Mouse (Mus musculus): ENCODE results near the gene Lzts2. TPM values are rescaled to one million over a fixed set of nuclear protein-coding genes. Genes with fewer than 3 reads are reported as not detected.

Gene Lzts2
- polyA plus RNA-seq (2015; fragmentation: Nextera tagmentation; extraction: Ambion mirVana) = 33.6 and 34.7 TPM in 2 replicates

GRCm38 (mm10) chr19:45014335-45014971, at the start of gene Lzts2:
Gene Lzts2, plus strand, starts transcription at chr19:45014414.
- Histone ChIP-seq H3K9me3 (ENCODE audit: control insufficient read depth, low read length) (no peaks in the 10 kb centered on the region), H3K4me2 (ENCODE audit: low read depth, low read length) (peak within 1 kb of the TSS; percentile 93), H3K9ac (ENCODE audit: low read depth, low read length) (peak within 1 kb of the TSS; percentile 92), H3K36me3 (ENCODE audit: control insufficient read depth, insufficient read depth, low read length) (peaks cover 13% of the 10 kb centered on the region), H3K4me3 (ENCODE audit: low read length) (peak within 1 kb of the TSS; percentile 76), H3K4me1 (ENCODE audit: control insufficient read depth, insufficient read depth, low read length) (peaks cover 33% of the 10 kb centered on the region), H3K27ac (ENCODE audit: low read length) (peak within 1 kb of the TSS; percentile 100), H3K27me3 (replicated peaks; ENCODE audit: control insufficient read depth, insufficient read depth, low read length) (no peaks in the 10 kb centered on the region)
- WGBS = 4% methylated on average over 10 of the region's 10 CpGs
- peak; percentile 62 for ATAC-seq

- Histone ChIP-seq H3K9me3 (ENCODE audit: control insufficient read depth, low read length) (no peaks in the 10 kb centered on the region), H3K9ac (ENCODE audit: low read depth, low read length) (no peak overlapping the region), H3K4me1 (ENCODE audit: control insufficient read depth, insufficient read depth, low read length) (no peaks in the 10 kb centered on the region), H3K27me3 (replicated peaks; ENCODE audit: control insufficient read depth, insufficient read depth, low read length) (no peaks in the 10 kb centered on the region), H3K27ac (ENCODE audit: low read length) (no peak overlapping the region), H3K4me2 (ENCODE audit: low read depth, low read length) (no peak overlapping the region), H3K4me3 (ENCODE audit: low read length) (no peak overlapping the region), H3K36me3 (ENCODE audit: control insufficient read depth, insufficient read depth, low read length) (peaks cover 33% of the 10 kb centered on the region)
- no peak for ATAC-seq
- 98% methylated on average over 1 of the region's 1 CpGs for WGBS
Observed at GRCm38 (mm10) chr19:44965978-44966377, 48.2 kb upstream of the Lzts2 start.

- Histone ChIP-seq H3K27me3 (replicated peaks; ENCODE audit: control insufficient read depth, insufficient read depth, low read length) (no peaks in the 10 kb centered on the region), H3K9ac (ENCODE audit: low read depth, low read length) (no peak overlapping the region), H3K4me3 (ENCODE audit: low read length) (no peak overlapping the region), H3K4me1 (ENCODE audit: control insufficient read depth, insufficient read depth, low read length) (no peaks in the 10 kb centered on the region), H3K27ac (ENCODE audit: low read length) (no peak overlapping the region), H3K4me2 (ENCODE audit: low read depth, low read length) (no peak overlapping the region), H3K9me3 (ENCODE audit: control insufficient read depth, low read length) (no peaks in the 10 kb centered on the region), H3K36me3 (ENCODE audit: control insufficient read depth, insufficient read depth, low read length) (peaks cover 27% of the 10 kb centered on the region)
- ATAC-seq = no peak
- 80% methylated on average over 3 of the region's 3 CpGs for WGBS
Observed at GRCm38 (mm10) chr19:44968329-44968728, 45.9 kb upstream of the Lzts2 start.

- H3K4me2 ChIP-seq (ENCODE audit: low read depth, low read length) = no peak overlapping the region
- WGBS = 67% methylated on average over 6 of the region's 6 CpGs
- H3K27me3 ChIP-seq (replicated peaks; ENCODE audit: control insufficient read depth, insufficient read depth, low read length) = no peaks in the 10 kb centered on the region
- no peaks in the 10 kb centered on the region for H3K9me3 ChIP-seq (ENCODE audit: control insufficient read depth, low read length)
- H3K4me3 ChIP-seq (ENCODE audit: low read length) = no peak overlapping the region
- ATAC-seq = 0 out of 2 replicates have a peak, but pooled peaks have one; percentile 42
- no peak overlapping the region for H3K27ac ChIP-seq (ENCODE audit: low read length)
- H3K36me3 ChIP-seq (ENCODE audit: control insufficient read depth, insufficient read depth, low read length) = peaks cover 28% of the 10 kb centered on the region; the same call in 1 of the 2 replicates
- no peak overlapping the region for H3K9ac ChIP-seq (ENCODE audit: low read depth, low read length)
- peaks cover 6% of the 10 kb centered on the region; the same call in 1 of the 2 replicates for H3K4me1 ChIP-seq (ENCODE audit: control insufficient read depth, insufficient read depth, low read length)
Observed at GRCm38 (mm10) chr19:44976636-44977035, 37.6 kb upstream of the Lzts2 start.

GRCm38 (mm10) chr19:44977148-44977547, 37.1 kb upstream of the Lzts2 start:
- 77% methylated on average over 6 of the region's 6 CpGs for WGBS

GRCm38 (mm10) chr19:44980787-44981186, 33.4 kb upstream of the Lzts2 start:
- Histone ChIP-seq H3K9ac (ENCODE audit: low read depth, low read length) (no peak overlapping the region), H3K36me3 (ENCODE audit: control insufficient read depth, insufficient read depth, low read length) (peaks cover 19% of the 10 kb centered on the region; the same call in 1 of the 2 replicates), H3K4me2 (ENCODE audit: low read depth, low read length) (no peak overlapping the region), H3K4me1 (ENCODE audit: control insufficient read depth, insufficient read depth, low read length) (peaks cover 14% of the 10 kb centered on the region), H3K9me3 (ENCODE audit: control insufficient read depth, low read length) (no peaks in the 10 kb centered on the region), H3K27ac (ENCODE audit: low read length) (no peak overlapping the region), H3K27me3 (replicated peaks; ENCODE audit: control insufficient read depth, insufficient read depth, low read length) (no peaks in the 10 kb centered on the region), H3K4me3 (ENCODE audit: low read length) (no peak overlapping the region)
- ATAC-seq = no peak
- 77% methylated on average over 2 of the region's 2 CpGs for WGBS

More at GRCm38 (mm10) chr19:44977148-44977547, 37.1 kb upstream of the Lzts2 start:
- no peak overlapping the region for H3K9ac ChIP-seq (ENCODE audit: low read depth, low read length)
- no peak overlapping the region for H3K4me3 ChIP-seq (ENCODE audit: low read length)
- H3K36me3 ChIP-seq (ENCODE audit: control insufficient read depth, insufficient read depth, low read length) = peaks cover 27% of the 10 kb centered on the region; the same call in 1 of the 2 replicates
- no peaks in the 10 kb centered on the region for H3K27me3 ChIP-seq (replicated peaks; ENCODE audit: control insufficient read depth, insufficient read depth, low read length)
- H3K9me3 ChIP-seq (ENCODE audit: control insufficient read depth, low read length) = no peaks in the 10 kb centered on the region
- ATAC-seq = 0 out of 2 replicates have a peak, but pooled peaks have one; percentile 23
- no peak overlapping the region for H3K4me2 ChIP-seq (ENCODE audit: low read depth, low read length)
- H3K27ac ChIP-seq (ENCODE audit: low read length) = no peak overlapping the region
- peaks cover 6% of the 10 kb centered on the region; the same call in 1 of the 2 replicates for H3K4me1 ChIP-seq (ENCODE audit: control insufficient read depth, insufficient read depth, low read length)

- 60% methylated on average over 7 of the region's 7 CpGs for WGBS
- Histone ChIP-seq H3K27ac (ENCODE audit: low read length) (peak overlapping the region; percentile 91), H3K4me1 (ENCODE audit: control insufficient read depth, insufficient read depth, low read length) (peaks cover 23% of the 10 kb centered on the region), H3K27me3 (replicated peaks; ENCODE audit: control insufficient read depth, insufficient read depth, low read length) (no peaks in the 10 kb centered on the region), H3K9ac (ENCODE audit: low read depth, low read length) (peak overlapping the region; percentile 25; the same call in 1 of the 2 replicates), H3K4me2 (ENCODE audit: low read depth, low read length) (peak overlapping the region; percentile 46), H3K9me3 (ENCODE audit: control insufficient read depth, low read length) (no peaks in the 10 kb centered on the region), H3K36me3 (ENCODE audit: control insufficient read depth, insufficient read depth, low read length) (peaks cover 15% of the 10 kb centered on the region; the same call in 1 of the 2 replicates), H3K4me3 (ENCODE audit: low read length) (peak overlapping the region; percentile 6)
- no peak for ATAC-seq
Observed at GRCm38 (mm10) chr19:44982477-44983115, 31.6 kb upstream of the Lzts2 start.

GRCm38 (mm10) chr19:44983366-44983765, 30.8 kb upstream of the Lzts2 start:
- no peak for ATAC-seq
- Histone ChIP-seq H3K9ac (ENCODE audit: low read depth, low read length) (no peak overlapping the region), H3K36me3 (ENCODE audit: control insufficient read depth, insufficient read depth, low read length) (peaks cover 10% of the 10 kb centered on the region; the same call in 1 of the 2 replicates), H3K27me3 (replicated peaks; ENCODE audit: control insufficient read depth, insufficient read depth, low read length) (no peaks in the 10 kb centered on the region), H3K9me3 (ENCODE audit: control insufficient read depth, low read length) (no peaks in the 10 kb centered on the region), H3K4me2 (ENCODE audit: low read depth, low read length) (no peak overlapping the region), H3K4me3 (ENCODE audit: low read length) (no peak overlapping the region), H3K4me1 (ENCODE audit: control insufficient read depth, insufficient read depth, low read length) (peaks cover 30% of the 10 kb centered on the region), H3K27ac (ENCODE audit: low read length) (peak overlapping the region; percentile 61)
- 83% methylated on average over 6 of the region's 6 CpGs for WGBS

GRCm38 (mm10) chr19:44984420-44984819, 29.8 kb upstream of the Lzts2 start:
- Histone ChIP-seq H3K9me3 (ENCODE audit: control insufficient read depth, low read length) (no peaks in the 10 kb centered on the region), H3K4me3 (ENCODE audit: low read length) (no peak overlapping the region), H3K36me3 (ENCODE audit: control insufficient read depth, insufficient read depth, low read length) (peaks cover 8% of the 10 kb centered on the region; the same call in 1 of the 2 replicates), H3K4me2 (ENCODE audit: low read depth, low read length) (no peak overlapping the region), H3K27me3 (replicated peaks; ENCODE audit: control insufficient read depth, insufficient read depth, low read length) (no peaks in the 10 kb centered on the region), H3K9ac (ENCODE audit: low read depth, low read length) (no peak overlapping the region), H3K4me1 (ENCODE audit: control insufficient read depth, insufficient read depth, low read length) (peaks cover 28% of the 10 kb centered on the region), H3K27ac (ENCODE audit: low read length) (peak overlapping the region; percentile 88)
- WGBS = 90% methylated on average over 4 of the region's 4 CpGs
- ATAC-seq = no peak

Measured in intestine, embryonic 16.5 days (tissue).